Mouse (Mus musculus) bone marrow macrophage, adult 2 months (primary cell): ENCODE data around the gene Nol11. TPM values are rescaled to one million over a fixed set of nuclear protein-coding genes. Genes with fewer than 3 reads are reported as not detected.

Experiments
- H3K27ac ChIP-seq: 2 replicates; pipeline ENCODE4 v1.5.1; 2012; ENCODE audit warnings: low read depth, low read length; ENCODE audit not compliant: insufficient read depth
- H3K4me1 ChIP-seq: 2 replicates; pipeline ENCODE4 v1.6.1; 2012; ENCODE audit warnings: low read length; ENCODE audit not compliant: control insufficient read depth, insufficient read depth
- H3K4me3 ChIP-seq: 2 replicates; pipeline ENCODE4 v1.5.1; 2012; ENCODE audit warnings: mild to moderate bottlenecking, low read length, moderate library complexity; ENCODE audit not compliant: insufficient read depth
- CTCF ChIP-seq: IDR thresholded peaks from 2 replicates; pipeline ENCODE4 v1.5.1; 2012; ENCODE audit warnings: low read depth, mild to moderate bottlenecking, low read length, moderate library complexity
- POLR2A ChIP-seq: IDR thresholded peaks from 2 replicates; pipeline ENCODE4 v1.6.1; 2012; ENCODE audit warnings: mild to moderate bottlenecking, low read depth, low read length, borderline replicate concordance
- polyA plus RNA-seq: library from polyadenylated mRNA; stranded (reverse); fragments of >200 nt; gene quantifications from 2 replicates; pipeline ENCODE4 v1.2.4, GENCODE M21; 2012; ENCODE audit not compliant: missing spikeins, insufficient read depth, insufficient read length

The Nol11 gene
- polyA plus RNA-seq, 1 experiment: 18.4 TPM

DNA sequence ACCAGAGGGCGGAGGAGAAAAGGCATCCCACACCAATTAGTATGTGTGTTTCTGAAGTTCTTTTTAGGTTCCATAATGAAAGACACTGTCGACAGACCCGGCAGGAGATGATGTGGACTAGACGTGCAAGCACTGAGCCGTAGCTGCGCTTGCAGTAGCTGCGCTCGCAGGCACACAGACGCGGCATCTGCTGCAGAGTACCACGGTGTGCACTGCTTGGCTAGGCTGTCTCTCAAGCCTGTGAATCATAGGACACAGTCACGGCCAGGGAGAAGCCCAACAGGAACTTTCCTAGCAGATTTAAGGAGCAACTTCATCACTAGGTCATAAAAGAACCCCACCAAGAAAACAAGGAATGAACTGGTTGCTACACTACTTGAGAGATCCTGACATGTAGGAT is 71.4 kb downstream of the Nol11 start:
- no peak overlapping the region for H3K27ac ChIP-seq
- H3K4me1 ChIP-seq: no peaks in the 10 kb centered on the region
- TF ChIP-seq POLR2A (no peak), CTCF (no peak)
- H3K4me3 ChIP-seq: no peak overlapping the region

Other genes starting within 250 kb of the Nol11 start
- 72.2 and 79.5 TPM in 2 replicates for gene Kpna2, start 189.8 kb downstream of the Nol11 start, polyA plus RNA-seq
- not detected in 2 replicates for gene 1810010H24Rik, start 163.7 kb downstream of the Nol11 start, polyA plus RNA-seq
- 38.2 and 39.4 TPM in 2 replicates for gene Bptf, start 57.3 kb downstream of the Nol11 start, polyA plus RNA-seq